Mouse (Mus musculus): Measurements from ENCODE around the gene Gas2l1.

DNA sequence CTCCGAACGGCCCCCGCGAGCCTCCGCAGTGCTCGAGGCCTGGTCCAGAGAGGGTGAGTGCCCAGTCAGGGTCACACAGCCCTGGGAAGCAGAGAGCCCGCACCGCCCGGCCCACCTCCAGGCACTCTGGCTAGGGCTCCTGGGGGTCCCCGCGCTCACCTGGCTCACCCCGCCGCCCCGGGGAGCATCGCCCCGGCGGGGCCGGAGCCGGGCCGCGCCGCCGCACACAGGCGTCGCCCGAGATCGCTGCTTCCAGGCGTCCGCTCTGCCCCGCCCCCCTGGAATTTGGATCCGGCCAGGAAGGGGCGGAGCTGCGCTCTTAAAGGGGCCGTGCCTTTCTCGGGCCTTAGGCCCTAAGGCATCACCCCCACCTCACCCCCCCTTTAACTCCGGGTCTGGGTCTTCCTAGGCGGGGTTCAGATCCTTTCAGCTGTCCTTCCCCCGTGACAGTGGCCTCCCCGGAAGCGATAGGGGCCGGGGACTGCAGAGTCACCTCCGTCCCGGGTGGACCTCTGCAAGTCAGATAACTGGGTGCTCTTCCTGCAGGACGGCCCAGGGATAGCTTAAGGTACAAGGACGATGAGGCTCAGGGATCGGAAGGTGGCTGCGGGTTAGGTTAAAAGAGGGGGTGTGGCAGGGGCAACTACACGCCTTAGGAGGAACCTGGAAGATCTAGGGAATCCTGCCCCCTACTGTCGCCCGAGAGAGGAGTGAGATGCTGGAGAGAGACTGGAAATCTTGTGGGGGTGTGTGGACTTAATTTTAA is at the start of gene Gas2l1:
- TF ChIP-seq TAL1 (IDR thresholded peaks at IDR 0.05; ENCODE audit: low read length): no peak
- TF ChIP-seq GATA1 (IDR thresholded peaks at IDR 0.05; ENCODE audit: low read length): no peak
